Mouse (Mus musculus): Measurements from ENCODE around the gene Cideb. TPM values are rescaled to one million over a fixed set of nuclear protein-coding genes. Genes with fewer than 3 reads are reported as not detected.

Cideb gene
- polyA plus RNA-seq, 1 experiment = 0.17 TPM

GRCm38 (mm10) chr14:55721076-55721475 lies 37.2 kb downstream of the Cideb start:
- Histone ChIP-seq H3K79me2 (ENCODE audit: control insufficient read depth, insufficient read depth) (no peaks in the 10 kb centered on the region), H3K4me2 (ENCODE audit: low read depth) (peak overlapping the region; percentile 91), H3K4me3 (peak overlapping the region; percentile 44), H3K27me3 (ENCODE audit: control insufficient read depth, insufficient read depth, insufficient read length) (no peaks in the 10 kb centered on the region), H3K36me3 (ENCODE audit: control insufficient read depth, insufficient read depth) (no peaks in the 10 kb centered on the region), H3ac (ENCODE audit: control insufficient read depth, insufficient read length) (peak overlapping the region; percentile 39)
- TF ChIP-seq CEBPB (IDR thresholded peaks at IDR 0.05; ENCODE audit: insufficient read depth, poor library complexity, severe bottlenecking) (no peak), SRF (IDR thresholded peaks at IDR 0.05; ENCODE audit: control insufficient read depth, insufficient read length, low read depth) (no peak), TCF12 (IDR thresholded peaks at IDR 0.05; ENCODE audit: insufficient read depth, poor library complexity, severe bottlenecking) (no peak), POLR2AphosphoS2 (IDR thresholded peaks at IDR 0.05; ENCODE audit: insufficient read length, low read depth) (no peak), USF1 (IDR thresholded peaks at IDR 0.05; ENCODE audit: low read depth) (no peak), TCF3 (IDR thresholded peaks at IDR 0.05; ENCODE audit: insufficient read length, low read depth) (no peak), POLR2A (IDR thresholded peaks at IDR 0.05; ENCODE audit: insufficient read length, low read depth) (no peak), MYOD1 (IDR thresholded peaks at IDR 0.05; ENCODE audit: control insufficient read depth in 1 of 3, insufficient read length in 2 of 3, low read depth in 2 of 3) (no peak), MAX (IDR thresholded peaks at IDR 0.05; ENCODE audit: low read depth) (no peak), MYOG (IDR thresholded peaks at IDR 0.05; ENCODE audit: control insufficient read depth in 1 of 3, insufficient read depth in 1 of 3, insufficient read length in 2 of 3, low read depth in 2 of 3) (no peak), REST (IDR thresholded peaks at IDR 0.05; ENCODE audit: insufficient read depth, insufficient read length) (no peak), E2F4 (IDR thresholded peaks at IDR 0.05; ENCODE audit: insufficient read depth) (no peak)

- H3K36me3 ChIP-seq (ENCODE audit: control insufficient read depth, insufficient read depth) = no peaks in the 10 kb centered on the region
- no peak overlapping the region for H3ac ChIP-seq (ENCODE audit: control insufficient read depth, insufficient read length)
- peak overlapping the region; percentile 44 for H3K4me3 ChIP-seq
- TF ChIP-seq MYOD1 (IDR thresholded peaks at IDR 0.05; ENCODE audit: control insufficient read depth in 1 of 3, insufficient read length in 2 of 3, low read depth in 2 of 3) (no peak), REST (IDR thresholded peaks at IDR 0.05; ENCODE audit: insufficient read depth, insufficient read length) (no peak)
- H3K79me2 ChIP-seq (ENCODE audit: control insufficient read depth, insufficient read depth) = no peaks in the 10 kb centered on the region
- no peaks in the 10 kb centered on the region for H3K27me3 ChIP-seq (ENCODE audit: control insufficient read depth, insufficient read depth, insufficient read length)
- no peak overlapping the region for H3K4me2 ChIP-seq (ENCODE audit: low read depth)
These were observed 37.6 kb downstream of the Cideb start for GRCm38 (mm10) chr14:55720666-55721065.

- no peaks in the 10 kb centered on the region for H3K36me3 ChIP-seq (ENCODE audit: control insufficient read depth, insufficient read depth)
- no peak for TF ChIP-seq POLR2AphosphoS2 (IDR thresholded peaks at IDR 0.05; ENCODE audit: insufficient read length, low read depth)
- H3K27me3 ChIP-seq (ENCODE audit: control insufficient read depth, insufficient read depth, insufficient read length) = no peaks in the 10 kb centered on the region
- H3K4me3 ChIP-seq = no peak overlapping the region
- no peak overlapping the region for H3ac ChIP-seq (ENCODE audit: control insufficient read depth, insufficient read length)
- H3K4me2 ChIP-seq (ENCODE audit: low read depth) = no peak overlapping the region
- H3K79me2 ChIP-seq (ENCODE audit: control insufficient read depth, insufficient read depth) = no peaks in the 10 kb centered on the region
These were observed 38.5 kb downstream of the Cideb start for GRCm38 (mm10) chr14:55719737-55720136.

GRCm38 (mm10) chr14:55716884-55717283 lies 41.4 kb downstream of the Cideb start:
- Histone ChIP-seq H3K4me2 (ENCODE audit: low read depth) (no peak overlapping the region), H3ac (ENCODE audit: control insufficient read depth, insufficient read length) (no peak overlapping the region)

GRCm38 (mm10) chr14:55716271-55716670 lies 42.0 kb downstream of the Cideb start:
- H3K27me3 ChIP-seq (ENCODE audit: control insufficient read depth, insufficient read depth, insufficient read length) = no peaks in the 10 kb centered on the region

More at GRCm38 (mm10) chr14:55716884-55717283, 41.4 kb downstream of the Cideb start:
- Histone ChIP-seq H3K27me3 (ENCODE audit: control insufficient read depth, insufficient read depth, insufficient read length) (no peaks in the 10 kb centered on the region), H3K36me3 (ENCODE audit: control insufficient read depth, insufficient read depth) (no peaks in the 10 kb centered on the region), H3K4me3 (no peak overlapping the region), H3K79me2 (ENCODE audit: control insufficient read depth, insufficient read depth) (no peaks in the 10 kb centered on the region)
- TF ChIP-seq MYOG (IDR thresholded peaks at IDR 0.05; ENCODE audit: control insufficient read depth in 1 of 3, insufficient read depth in 1 of 3, insufficient read length in 2 of 3, low read depth in 2 of 3) = no peak
- no peak for TF ChIP-seq TCF12 (IDR thresholded peaks at IDR 0.05; ENCODE audit: insufficient read depth, poor library complexity, severe bottlenecking)
- TF ChIP-seq SRF (IDR thresholded peaks at IDR 0.05; ENCODE audit: control insufficient read depth, insufficient read length, low read depth) = no peak
- no peak for TF ChIP-seq CEBPB (IDR thresholded peaks at IDR 0.05; ENCODE audit: insufficient read depth, poor library complexity, severe bottlenecking)
- TF ChIP-seq POLR2AphosphoS2 (IDR thresholded peaks at IDR 0.05; ENCODE audit: insufficient read length, low read depth) = no peak
- TF ChIP-seq MAX (IDR thresholded peaks at IDR 0.05; ENCODE audit: low read depth) = no peak
- TF ChIP-seq MYOD1 (IDR thresholded peaks at IDR 0.05; ENCODE audit: control insufficient read depth in 1 of 3, insufficient read length in 2 of 3, low read depth in 2 of 3) = no peak
- TF ChIP-seq USF1 (IDR thresholded peaks at IDR 0.05; ENCODE audit: low read depth) = no peak
- no peak for TF ChIP-seq E2F4 (IDR thresholded peaks at IDR 0.05; ENCODE audit: insufficient read depth)

More at GRCm38 (mm10) chr14:55716271-55716670, 42.0 kb downstream of the Cideb start:
- Histone ChIP-seq H3ac (ENCODE audit: control insufficient read depth, insufficient read length) (no peak overlapping the region), H3K4me2 (ENCODE audit: low read depth) (no peak overlapping the region), H3K4me3 (no peak overlapping the region), H3K79me2 (ENCODE audit: control insufficient read depth, insufficient read depth) (no peaks in the 10 kb centered on the region), H3K36me3 (ENCODE audit: control insufficient read depth, insufficient read depth) (no peaks in the 10 kb centered on the region)
- no peak for TF ChIP-seq SRF (IDR thresholded peaks at IDR 0.05; ENCODE audit: control insufficient read depth, insufficient read length, low read depth)
- TF ChIP-seq E2F4 (IDR thresholded peaks at IDR 0.05; ENCODE audit: insufficient read depth) = no peak
- no peak for TF ChIP-seq TCF12 (IDR thresholded peaks at IDR 0.05; ENCODE audit: insufficient read depth, poor library complexity, severe bottlenecking)
- no peak for TF ChIP-seq MAX (IDR thresholded peaks at IDR 0.05; ENCODE audit: low read depth)
- TF ChIP-seq USF1 (IDR thresholded peaks at IDR 0.05; ENCODE audit: low read depth) = no peak
- TF ChIP-seq POLR2A (IDR thresholded peaks at IDR 0.05; ENCODE audit: insufficient read length, low read depth) = no peak
- TF ChIP-seq POLR2AphosphoS2 (IDR thresholded peaks at IDR 0.05; ENCODE audit: insufficient read length, low read depth) = no peak
- TF ChIP-seq TCF3 (IDR thresholded peaks at IDR 0.05; ENCODE audit: insufficient read length, low read depth) = no peak
- no peak for TF ChIP-seq REST (IDR thresholded peaks at IDR 0.05; ENCODE audit: insufficient read depth, insufficient read length)
- TF ChIP-seq CEBPB (IDR thresholded peaks at IDR 0.05; ENCODE audit: insufficient read depth, poor library complexity, severe bottlenecking) = no peak
- no peak for TF ChIP-seq MYOD1 (IDR thresholded peaks at IDR 0.05; ENCODE audit: control insufficient read depth in 1 of 3, insufficient read length in 2 of 3, low read depth in 2 of 3)
- no peak for TF ChIP-seq MYOG (IDR thresholded peaks at IDR 0.05; ENCODE audit: control insufficient read depth in 1 of 3, insufficient read depth in 1 of 3, insufficient read length in 2 of 3, low read depth in 2 of 3)
